ENCODE assay signal across 25 mouse cellular contexts in genomic region chr1:43672031-43672430, GRCm38 (mm10). TPM values are rescaled to one million over a fixed set of nuclear protein-coding genes. Genes with fewer than 3 reads are reported as not detected.
"Had no signal": no experiment of that assay in that cellular context is flagged by ENCODE, and none has a peak within 500 bp of the region (broad histone marks: within the 10 kb centered on the region; RNA-seq: fewer than 3 reads in every experiment).

No protein-coding gene starts in this region.

- H3K36me3 ChIP-seq: liver, embryonic 12.5 days; liver, embryonic 15.5 days; lung, embryonic 15.5 days; midbrain, embryonic 12.5 days; midbrain, embryonic 15.5 days; neural tube, embryonic 12.5 days; neural tube, embryonic 15.5 days had no signal

- H3K4me2 ChIP-seq: liver, embryonic 12.5 days; liver, embryonic 15.5 days; lung, embryonic 15.5 days; midbrain, embryonic 12.5 days; midbrain, embryonic 15.5 days; neural tube, embryonic 12.5 days; neural tube, embryonic 15.5 days had no signal

- H3K27me3 ChIP-seq: liver, embryonic 12.5 days; liver, embryonic 15.5 days; lung, embryonic 15.5 days; midbrain, embryonic 12.5 days; midbrain, embryonic 15.5 days; neural tube, embryonic 12.5 days; neural tube, embryonic 15.5 days had no signal

- H3K9ac ChIP-seq: liver, embryonic 12.5 days; liver, embryonic 15.5 days; lung, embryonic 15.5 days; midbrain, embryonic 12.5 days; midbrain, embryonic 15.5 days; neural tube, embryonic 12.5 days; neural tube, embryonic 15.5 days had no signal

- H3K27ac ChIP-seq: kidney, postnatal 0 days; layer of hippocampus, adult 2 months; left cerebral cortex, adult 2 months; liver, embryonic 12.5 days; liver, embryonic 15.5 days; lung, embryonic 15.5 days; midbrain, embryonic 12.5 days; midbrain, embryonic 15.5 days; neural tube, embryonic 12.5 days; neural tube, embryonic 15.5 days; stomach, postnatal 0 days had no signal

- ATAC-seq: liver, embryonic 12.5 days; midbrain, embryonic 15.5 days had no signal

- H3K4me3 ChIP-seq: layer of hippocampus, adult 2 months; left cerebral cortex, adult 2 months; liver, embryonic 12.5 days; liver, embryonic 15.5 days; lung, embryonic 15.5 days; midbrain, embryonic 12.5 days; midbrain, embryonic 15.5 days; neural tube, embryonic 12.5 days; neural tube, embryonic 15.5 days had no signal

- H3K9me3 ChIP-seq: liver, embryonic 12.5 days; liver, embryonic 15.5 days; lung, embryonic 15.5 days; midbrain, embryonic 12.5 days; midbrain, embryonic 15.5 days; neural tube, embryonic 12.5 days; neural tube, embryonic 15.5 days had no signal

- H3K4me1 ChIP-seq: liver, embryonic 12.5 days; liver, embryonic 15.5 days; lung, embryonic 15.5 days; midbrain, embryonic 12.5 days; midbrain, embryonic 15.5 days; neural tube, embryonic 12.5 days; neural tube, embryonic 15.5 days had no signal

- DNase-seq: kidney, adult 18-20 months; kidney, postnatal 25 days; layer of hippocampus, adult 9-11 months; layer of hippocampus, postnatal 36 days; left cerebral cortex, postnatal 4 days; liver; lung, adult 18-20 months; lung, postnatal 10 days; lung, postnatal 4 days; right cerebral cortex, adult 18-20 months; right cerebral cortex, postnatal 14 days; right cerebral cortex, postnatal 4 days had no signal

RNA-seq across cellular contexts. Expression of gene 1500015O10Rik, which starts 58.4 kb away (rescaled TPM):
- total RNA-seq: megakaryocyte progenitor cell, adult 5-6 weeks; megakaryocyte-erythroid progenitor cell, adult 5-6 weeks had no signal
